In genomic region chr17:21534460-21535095, GRCm38 (mm10) we compare ENCODE assay signal across 8 mouse cellular contexts. TPM values are rescaled to one million over a fixed set of nuclear protein-coding genes. Genes with fewer than 3 reads are reported as not detected.
A peak's percentile ranks its signal among the peaks of the same experiment; 100 is the strongest.
DNase-seq lines count a peak whose midpoint lies in the region; ATAC-seq and TF ChIP-seq lines count a peak whose summit lies in the region.

No protein-coding gene starts in this region.

- 9% methylated on average over 4 of the region's 4 CpGs for WGBS in liver, adult 2 months
- WGBS in hindbrain, embryonic 13.5 days, result 21% methylated on average over 4 of the region's 4 CpGs
- WGBS in midbrain, embryonic 13.5 days, result 20% methylated on average over 4 of the region's 4 CpGs

- H3K79me2 ChIP-seq in liver, adult 2 months (ENCODE audit: control insufficient read depth, insufficient read depth, low read length), result no peaks in the 10 kb centered on the region

- no peaks in the 10 kb centered on the region for H3K9me3 ChIP-seq in erythroblast, embryonic 14.5 days (ENCODE audit: control insufficient read depth, low read length)
- no peaks in the 10 kb centered on the region for H3K9me3 ChIP-seq in hindbrain, embryonic 13.5 days
- no peaks in the 10 kb centered on the region for H3K9me3 ChIP-seq in midbrain, embryonic 13.5 days

- ATAC-seq in hindbrain, embryonic 13.5 days (ENCODE audit: low FRiP score), result peak; percentile 17; the same call in 1 of the 2 replicates
- peak; percentile 26 for ATAC-seq in midbrain, embryonic 13.5 days

- H3K36me3 ChIP-seq in liver, adult 2 months (ENCODE audit: control insufficient read depth, insufficient read depth, low read length), result no peaks in the 10 kb centered on the region
- H3K36me3 ChIP-seq in erythroblast, embryonic 14.5 days (ENCODE audit: control insufficient read depth), result no peaks in the 10 kb centered on the region
- H3K36me3 ChIP-seq in hindbrain, embryonic 13.5 days, result no peaks in the 10 kb centered on the region
- no peaks in the 10 kb centered on the region for H3K36me3 ChIP-seq in midbrain, embryonic 13.5 days

- H3K9ac ChIP-seq in liver, adult 2 months (ENCODE audit: low read depth, low read length), result 0 out of 2 replicates have a peak overlapping the region, but pooled peaks have one; percentile 16
- H3K9ac ChIP-seq in hindbrain, embryonic 13.5 days, result no peak overlapping the region
- H3K9ac ChIP-seq in midbrain, embryonic 13.5 days (replicated peaks), result no peak overlapping the region

- H3K27me3 ChIP-seq in liver, adult 2 months (ENCODE audit: control insufficient read depth, insufficient read depth, low read length), result no peaks in the 10 kb centered on the region
- H3K27me3 ChIP-seq in erythroblast, embryonic 14.5 days (ENCODE audit: control insufficient read depth), result no peaks in the 10 kb centered on the region
- no peaks in the 10 kb centered on the region for H3K27me3 ChIP-seq in hindbrain, embryonic 13.5 days
- no peaks in the 10 kb centered on the region for H3K27me3 ChIP-seq in midbrain, embryonic 13.5 days

- peak; percentile 85 for DNase-seq in liver, adult 2 months (ENCODE audit: extremely low read depth, low read depth, low spot score)
- DNase-seq in liver, result no peak
- DNase-seq in brain, embryonic 18.5 days (ENCODE audit: low read depth, low spot score), result peak; percentile 70
- DNase-seq in left cerebral cortex, postnatal 14 days (ENCODE audit: low spot score in 2 of 2), result peak; percentile 73 to 93
- peak; percentile 26 for DNase-seq in thymus, postnatal 25 days

- peaks cover 12% of the 10 kb centered on the region for H3K4me1 ChIP-seq in liver, adult 2 months (ENCODE audit: control insufficient read depth, insufficient read depth, low read length)
- H3K4me1 ChIP-seq in erythroblast, embryonic 14.5 days (ENCODE audit: control insufficient read depth), result peaks cover 37% of the 10 kb centered on the region
- peaks cover 19% of the 10 kb centered on the region for H3K4me1 ChIP-seq in hindbrain, embryonic 13.5 days (replicated peaks)
- H3K4me1 ChIP-seq in midbrain, embryonic 13.5 days (replicated peaks), result peaks cover 26% of the 10 kb centered on the region

- intact Hi-C loops in left cerebral cortex, postnatal 14 days (cut with DNase I), result loop anchor here (2.0 kb wide), 1 partner anchor 32 kb away; the partner anchor contains the start of gene Zfp948

- no peak overlapping the region for H3K27ac ChIP-seq in liver, adult 2 months (replicated peaks; ENCODE audit: insufficient read depth, low read depth, low read length)
- H3K27ac ChIP-seq in hindbrain, embryonic 13.5 days, result no peak overlapping the region
- no peak overlapping the region for H3K27ac ChIP-seq in midbrain, embryonic 13.5 days

- peak overlapping the region; percentile 68 for H3K4me2 ChIP-seq in hindbrain, embryonic 13.5 days
- H3K4me2 ChIP-seq in midbrain, embryonic 13.5 days (replicated peaks), result no peak overlapping the region

- no peak overlapping the region for H3K4me3 ChIP-seq in liver, adult 2 months (ENCODE audit: insufficient read depth, low read depth, low read length)
- peak overlapping the region; percentile 2 for H3K4me3 ChIP-seq in erythroblast, embryonic 14.5 days (replicated peaks)
- no peak overlapping the region; the same call in 1 of the 2 replicates for H3K4me3 ChIP-seq in hindbrain, embryonic 13.5 days
- no peak overlapping the region for H3K4me3 ChIP-seq in midbrain, embryonic 13.5 days (replicated peaks)

- TF ChIP-seq POLR2A in liver, adult 2 months (IDR thresholded peaks at IDR 0.05; ENCODE audit: extremely low read depth, insufficient read depth, low read length), result no peak

- TF ChIP-seq CTCF in liver, adult 2 months (IDR thresholded peaks at IDR 0.05; ENCODE audit: low read depth, low read length), result peak; percentile 51

RNA-seq across cellular contexts. Expression of gene Zfp52, which starts 0.8 kb away (rescaled TPM):
- total RNA-seq in liver, adult 2 months (2014; rRNA removed), result 0.94 and 1.3 TPM in 2 replicates
- polyA plus RNA-seq in liver, adult 2 months (2012; rRNA removed), result not detected in 2 replicates
- polyA plus RNA-seq in erythroblast, embryonic 14.5 days (2012), result 0.01 TPM in 1 of 2 replicates, not detected in the other
- 1.9 and 2.5 TPM in 2 replicates for polyA plus RNA-seq in hindbrain, embryonic 13.5 days (2015; fragmentation: Nextera tagmentation; extraction: Ambion mirVana)
- 1 to 10 TPM; 6.0 to 6.2 TPM for total RNA-seq in left cerebral cortex, postnatal 14 days (2021)
- 0.84 and 1.2 TPM in 2 replicates for polyA plus RNA-seq in midbrain, embryonic 13.5 days (2015; fragmentation: Nextera tagmentation; extraction: Ambion mirVana)

RNA-seq across cellular contexts. Expression of gene Zfp948, which starts 32.2 kb away (rescaled TPM):
- 3.0 and 3.4 TPM in 2 replicates for total RNA-seq in liver, adult 2 months (2014; rRNA removed)
- polyA plus RNA-seq in liver, adult 2 months (2012; rRNA removed), result 0.37 and 0.51 TPM in 2 replicates
- 0.09 and 0.14 TPM in 2 replicates for polyA plus RNA-seq in erythroblast, embryonic 14.5 days (2012)
- polyA plus RNA-seq in hindbrain, embryonic 13.5 days (2015; fragmentation: Nextera tagmentation; extraction: Ambion mirVana), result 16.0 and 18.1 TPM in 2 replicates
- total RNA-seq in left cerebral cortex, postnatal 14 days (2021), result 10 to 100 TPM; 12.3 to 14.1 TPM
- polyA plus RNA-seq in midbrain, embryonic 13.5 days (2015; fragmentation: Nextera tagmentation; extraction: Ambion mirVana), result 15.1 and 17.9 TPM in 2 replicates

RNA-seq across cellular contexts. Expression of gene Zfp53, which starts 45.8 kb away (rescaled TPM):
- 3.8 and 4.3 TPM in 2 replicates for total RNA-seq in liver, adult 2 months (2014; rRNA removed)
- 0.95 and 1.2 TPM in 2 replicates for polyA plus RNA-seq in liver, adult 2 months (2012; rRNA removed)
- 0.05 and 0.13 TPM in 2 replicates for polyA plus RNA-seq in erythroblast, embryonic 14.5 days (2012)
- polyA plus RNA-seq in hindbrain, embryonic 13.5 days (2015; fragmentation: Nextera tagmentation; extraction: Ambion mirVana), result 10.0 and 10.4 TPM in 2 replicates
- total RNA-seq in left cerebral cortex, postnatal 14 days (2021), result 1 to 10 TPM; 3.3 to 3.8 TPM
- polyA plus RNA-seq in midbrain, embryonic 13.5 days (2015; fragmentation: Nextera tagmentation; extraction: Ambion mirVana), result 9.5 and 11.1 TPM in 2 replicates

Comparison
In these comparisons a context has a peak if more than half of its experiments do, and no peak if none do; other contexts are left out.
1. RNA of gene Zfp948, which starts 32.2 kb away (polyA plus RNA-seq): 16.0 to 18.1 TPM in hindbrain, embryonic 13.5 days and 15.1 to 17.9 TPM in midbrain, embryonic 13.5 days; 0.37 to 0.51 TPM in liver, adult 2 months and 0.09 to 0.14 TPM in erythroblast, embryonic 14.5 days; every median in the first group is over 10 times any median in the second.